Comparison of ENCODE assay signal across 20 mouse cellular contexts in the genomic region with DNA sequence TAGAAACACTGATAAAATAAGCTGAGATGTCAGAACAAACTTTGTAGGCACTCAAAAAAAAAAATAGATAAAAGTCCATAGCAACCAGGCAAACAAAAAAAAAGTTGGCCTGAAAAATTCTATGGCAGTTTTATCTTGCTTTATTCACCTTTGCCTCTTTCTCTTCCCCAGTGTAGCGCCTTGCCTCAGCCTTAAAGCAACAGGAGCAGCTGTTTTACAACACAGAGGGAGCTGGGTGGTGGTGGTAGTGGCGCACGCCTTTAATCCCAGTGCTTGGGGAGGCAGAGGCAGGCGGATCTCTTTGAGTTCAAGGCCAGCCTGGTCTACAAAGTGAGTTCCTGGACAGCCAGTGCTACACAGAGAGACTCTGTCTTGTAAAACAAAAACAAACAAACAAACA. TPM values are rescaled to one million over a fixed set of nuclear protein-coding genes. Genes with fewer than 3 reads are reported as not detected.
"Had no signal": no experiment of that assay in that cellular context is flagged by ENCODE, and none has a peak within 500 bp of the region (broad histone marks: within the 10 kb centered on the region; RNA-seq: fewer than 3 reads in every experiment).

No protein-coding gene starts in this region.

- H3K36me3 ChIP-seq: liver, embryonic 15.5 days; midbrain, embryonic 10.5 days; midbrain, embryonic 12.5 days; neural tube, embryonic 12.5 days had no signal

- DNase-seq: liver, postnatal 0 days; lung, embryonic 14.5 days; lung, postnatal 10 days; lung, postnatal 4 days; midbrain, embryonic 14.5 days; right cerebral cortex, postnatal 14 days; spleen, adult 18-20 months; thymus, adult 2 months; thymus, postnatal 25 days; thymus, postnatal 4 days had no signal

- H3K4me3 ChIP-seq: liver, embryonic 15.5 days; midbrain, embryonic 10.5 days; midbrain, embryonic 12.5 days; myocyte; neural tube, embryonic 12.5 days had no signal

- H3K4me2 ChIP-seq: liver, embryonic 15.5 days; lung, embryonic 14.5 days; midbrain, embryonic 12.5 days; neural tube, embryonic 12.5 days had no signal

- H3K4me1 ChIP-seq: liver, embryonic 15.5 days; midbrain, embryonic 10.5 days; midbrain, embryonic 12.5 days; neural tube, embryonic 12.5 days had no signal

- ATAC-seq: liver, postnatal 0 days; midbrain, embryonic 16.5 days had no signal

- H3K27me3 ChIP-seq: liver, embryonic 15.5 days; midbrain, embryonic 12.5 days; neural tube, embryonic 12.5 days had no signal

- H3K27ac ChIP-seq: liver, embryonic 15.5 days; midbrain, embryonic 10.5 days; midbrain, embryonic 12.5 days; neural tube, embryonic 12.5 days had no signal

- H3K9ac ChIP-seq: liver, embryonic 15.5 days; liver, postnatal 0 days; lung, embryonic 14.5 days; midbrain, embryonic 12.5 days; neural tube, embryonic 12.5 days had no signal

RNA-seq across cellular contexts. Expression of gene Npc1l1, which starts 3.1 kb away (rescaled TPM):
- total RNA-seq: megakaryocyte, adult 5-6 weeks; megakaryocyte-erythroid progenitor cell, adult 5-6 weeks; neutrophil, adult 5-6 weeks had no signal
- polyA plus RNA-seq: liver, postnatal 0 days; lung, embryonic 14.5 days; lung, embryonic 16.5 days; midbrain, embryonic 10.5 days; midbrain, embryonic 12.5 days; midbrain, embryonic 14.5 days; neural tube, embryonic 12.5 days had no signal
